Mouse (Mus musculus) G1E (cell line): ENCODE results near the gene Lrrc26.

Experiments used
- CTCF ChIP-seq: IDR thresholded peaks from 2 replicates; pipeline ENCODE4 v1.5.1; 2012; ENCODE audit warnings: low read depth, low read length, inconsistent platforms, mixed read lengths
- GATA2 ChIP-seq: IDR thresholded peaks from 2 replicates; pipeline ENCODE4 v1.6.1; 2012; ENCODE audit warnings: low read depth, low read length, inconsistent platforms, borderline replicate concordance

GRCm38 (mm10) chr2:25286837-25287636 is 2.7 kb upstream of the Lrrc26 start:
- no peak for TF ChIP-seq CTCF
- TF ChIP-seq GATA2: no peak
